Mouse (Mus musculus) T-helper 2 cell (primary cell): Measurements from ENCODE around the gene Hfe2.

Experiments used
- in situ Hi-C: fragments of 300-600 bp; cut with MboI, MseI; formaldehyde crosslinking; loops from one replicate; pipeline ENCODE4 v1.15.1; 2025; ENCODE audit warnings: high pct_unique_total_duplicates

The Hfe2 gene

DNA sequence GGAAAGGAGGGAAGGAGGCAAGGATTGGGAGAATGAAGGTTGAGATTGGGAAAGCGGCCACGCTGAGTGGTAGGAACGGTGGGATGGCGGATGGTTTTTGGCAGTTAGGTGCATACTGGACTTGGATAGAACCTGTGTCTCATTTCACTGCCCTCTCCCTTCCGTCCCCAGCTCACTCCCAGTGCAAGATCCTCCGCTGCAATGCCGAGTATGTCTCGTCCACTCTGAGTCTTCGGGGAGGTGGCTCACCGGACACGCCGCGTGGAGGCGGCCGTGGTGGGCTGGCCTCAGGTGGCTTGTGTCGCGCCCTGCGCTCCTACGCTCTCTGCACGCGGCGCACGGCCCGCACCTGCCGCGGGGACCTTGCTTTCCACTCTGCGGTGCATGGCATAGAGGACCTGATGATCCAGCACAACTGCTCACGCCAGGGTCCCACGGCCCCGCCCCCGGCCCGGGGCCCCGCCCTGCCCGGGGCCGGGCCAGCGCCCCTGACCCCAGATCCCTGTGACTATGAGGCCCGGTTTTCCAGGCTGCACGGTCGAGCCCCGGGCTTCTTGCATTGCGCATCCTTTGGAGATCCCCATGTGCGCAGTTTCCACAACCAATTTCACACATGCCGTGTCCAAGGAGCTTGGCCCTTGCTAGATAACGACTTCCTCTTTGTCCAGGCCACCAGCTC, 2.0 kb downstream of the Hfe2 start:
- in situ Hi-C loops = no loop called here

DNA sequence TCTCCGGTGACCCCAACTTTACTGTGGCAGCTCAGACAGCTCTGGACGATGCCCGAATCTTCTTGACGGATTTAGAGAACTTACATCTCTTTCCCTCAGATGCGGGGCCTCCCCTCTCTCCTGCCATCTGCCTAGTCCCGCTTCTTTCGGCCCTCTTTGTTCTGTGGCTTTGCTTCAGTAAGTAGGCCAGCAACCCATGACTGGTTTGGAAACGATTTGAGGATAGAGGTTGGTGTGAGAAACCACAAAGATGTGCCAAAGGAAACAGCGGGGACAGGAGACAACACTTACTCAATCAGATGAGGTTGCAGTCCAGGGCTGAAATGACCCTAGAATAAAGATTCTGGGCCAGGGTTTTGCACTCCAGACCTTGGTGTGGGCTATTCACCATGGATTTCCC, 3.5 kb downstream of the Hfe2 start:
- in situ Hi-C loops = no loop called here

DNA sequence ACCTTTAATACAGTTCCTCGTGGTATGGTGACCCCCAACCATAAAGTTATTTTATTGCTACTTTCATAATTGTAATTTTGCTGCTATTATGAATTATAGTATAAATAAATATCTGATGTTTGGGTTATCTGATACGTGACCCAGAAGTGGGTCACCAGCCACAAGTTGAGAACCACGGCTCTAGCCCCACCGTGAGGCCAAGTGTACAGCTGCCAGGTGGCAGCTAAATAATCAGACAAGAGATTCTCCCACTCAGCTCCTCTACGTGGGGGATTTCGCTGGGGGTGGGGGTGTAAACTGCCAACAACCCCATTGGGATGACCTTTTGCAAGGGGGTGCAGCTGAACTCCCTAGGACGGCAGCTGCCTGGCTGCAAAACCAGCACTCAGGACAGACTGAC, 7.1 kb downstream of the Hfe2 start:
- in situ Hi-C loops = loop anchor here (5.0 kb wide), 1 partner anchor 125 kb away; no protein-coding TSS in a partner anchor

DNA sequence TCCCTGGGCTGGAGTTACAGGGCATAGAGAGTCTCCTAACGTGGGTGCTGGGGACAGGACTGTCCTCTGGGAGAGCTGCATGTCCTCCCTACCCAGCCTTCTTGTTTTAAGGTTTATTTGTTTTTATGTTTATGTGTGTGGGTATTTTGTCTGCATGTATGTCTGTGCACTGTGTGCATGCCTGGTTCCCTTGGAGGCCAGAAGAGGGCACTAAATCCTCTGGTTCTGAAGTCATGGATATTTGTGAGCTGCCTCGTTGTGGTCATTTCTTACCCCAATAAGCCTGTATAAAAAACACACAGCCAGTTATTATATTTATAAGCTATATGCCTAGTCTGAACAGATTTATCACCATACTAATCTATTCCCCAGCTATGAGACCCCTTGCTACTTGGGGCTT, 9.3 kb downstream of the Hfe2 start:
- in situ Hi-C loops = loop anchor here (5.0 kb wide), 1 partner anchor 123 kb away; no protein-coding TSS in a partner anchor

DNA sequence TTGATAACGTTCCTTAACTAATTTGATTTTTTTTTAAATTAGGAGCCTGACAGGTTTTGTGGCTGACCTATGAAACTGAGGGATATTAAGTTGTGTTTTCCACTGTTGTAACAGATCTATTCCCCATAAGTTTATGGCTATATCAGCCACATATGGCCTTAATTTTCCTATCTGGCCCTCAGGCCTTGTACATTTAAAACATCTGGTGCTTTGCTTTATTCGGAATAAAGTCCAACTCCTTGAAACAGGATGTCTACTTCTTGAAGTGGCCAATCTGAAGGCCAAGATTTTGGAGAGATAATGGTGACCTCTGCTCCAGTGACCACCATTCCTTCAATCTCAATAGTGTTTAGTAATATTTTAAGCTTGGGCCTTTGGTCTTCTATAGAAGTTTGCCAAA, 14.3 kb downstream of the Hfe2 start:
- in situ Hi-C loops = no loop called here

DNA sequence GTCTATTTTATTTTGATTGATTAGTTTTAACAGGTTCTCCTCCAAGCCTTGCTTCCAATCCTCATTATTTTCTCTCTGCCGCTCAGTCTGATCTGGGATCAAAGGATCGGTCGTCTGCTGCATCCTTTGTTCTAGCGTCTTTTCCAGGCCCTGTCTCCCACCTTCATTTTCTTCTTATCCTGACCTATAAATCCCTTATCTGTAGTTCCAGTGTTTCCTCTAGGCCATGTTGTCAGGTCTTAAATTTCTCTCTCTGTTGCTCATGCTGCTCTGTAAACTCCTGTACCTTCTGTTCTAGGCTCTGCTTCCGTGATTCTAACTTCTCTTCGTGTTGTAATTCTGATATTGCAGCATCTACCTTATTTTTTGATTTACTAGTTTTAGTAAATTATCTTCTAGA, 15.8 kb downstream of the Hfe2 start:
- in situ Hi-C loops = loop anchor here (5.0 kb wide), 1 partner anchor 42 kb away; no protein-coding TSS in a partner anchor

DNA sequence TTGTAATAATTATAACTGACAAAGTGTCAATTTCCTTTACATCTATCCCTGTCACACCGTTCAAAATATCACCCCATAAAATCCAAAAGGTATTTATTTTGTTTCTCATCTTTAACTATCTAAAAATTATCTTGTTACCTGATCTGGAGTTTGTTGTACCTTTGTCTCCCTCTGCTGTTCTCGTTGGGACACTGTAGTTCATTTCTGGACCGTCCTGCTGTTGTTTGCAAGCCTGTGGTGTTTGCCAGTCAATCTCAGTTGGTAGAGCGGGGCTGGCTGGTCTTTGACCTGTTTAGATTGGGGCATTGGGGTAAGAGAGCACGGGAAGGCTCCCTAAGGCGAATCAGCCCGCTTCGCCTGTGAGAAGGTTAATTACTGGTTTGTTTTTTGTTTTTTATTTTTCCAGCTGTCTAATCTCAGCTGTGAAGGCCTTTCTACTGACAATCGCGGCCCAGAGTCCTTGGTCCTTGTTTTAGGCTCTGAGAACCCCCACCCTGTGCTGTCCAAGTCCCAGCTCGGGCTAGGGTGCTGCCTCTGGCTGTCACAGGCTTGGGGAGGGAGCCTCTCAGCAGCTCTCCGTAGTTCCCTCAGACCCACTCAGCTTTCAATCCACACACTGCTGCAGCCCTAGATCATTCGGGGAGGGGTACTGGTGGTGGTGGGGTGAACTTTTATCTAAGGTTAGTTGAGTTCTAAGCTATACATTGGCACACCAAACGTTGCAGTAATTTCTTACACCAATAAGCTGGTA, 16.5 kb downstream of the Hfe2 start:
- in situ Hi-C loops = loop anchor here (5.0 kb wide), 1 partner anchor 41 kb away; no protein-coding TSS in a partner anchor

DNA sequence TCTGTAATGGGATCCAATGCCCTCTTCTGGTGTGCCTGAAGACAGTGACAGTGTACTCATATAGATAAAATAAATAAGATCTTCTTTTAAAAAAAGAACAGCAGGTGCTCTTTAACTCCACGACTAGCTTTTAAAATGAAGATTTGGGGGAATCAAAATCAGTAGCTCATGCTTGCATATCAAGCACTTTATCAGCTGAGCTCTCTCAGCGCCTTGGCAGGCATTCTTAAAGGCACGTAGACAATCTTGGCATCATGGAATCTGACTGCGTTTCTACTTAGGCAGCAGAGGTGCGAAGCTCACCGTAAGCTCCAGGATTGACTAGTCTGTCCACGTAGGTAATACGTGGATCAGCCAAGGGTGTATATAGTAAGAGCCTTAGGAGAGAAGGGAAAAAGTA, 17.6 kb downstream of the Hfe2 start:
- in situ Hi-C loops = loop anchor here (5.0 kb wide), 1 partner anchor 40 kb away; no protein-coding TSS in a partner anchor

DNA sequence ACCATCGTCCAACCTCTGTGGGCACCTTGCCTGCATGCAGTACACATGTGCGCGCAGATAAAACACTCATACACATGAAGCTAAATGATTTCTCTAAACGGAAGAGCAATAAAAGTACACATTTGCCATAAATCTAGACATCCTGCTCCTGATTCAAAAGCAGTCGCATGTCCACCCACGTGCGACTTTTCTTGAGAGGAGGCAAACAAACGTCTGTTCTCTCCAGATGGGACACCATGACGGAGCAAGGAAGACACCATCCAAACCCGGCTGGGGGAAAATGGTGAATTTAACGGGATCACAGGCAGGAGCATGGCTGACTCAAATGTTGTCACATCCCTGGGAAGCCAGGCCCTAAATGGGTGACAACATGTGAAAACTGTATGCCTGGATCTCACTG, 18.4 kb downstream of the Hfe2 start:
- in situ Hi-C loops = loop anchor here (5.0 kb wide), 1 partner anchor 39 kb away; no protein-coding TSS in a partner anchor

DNA sequence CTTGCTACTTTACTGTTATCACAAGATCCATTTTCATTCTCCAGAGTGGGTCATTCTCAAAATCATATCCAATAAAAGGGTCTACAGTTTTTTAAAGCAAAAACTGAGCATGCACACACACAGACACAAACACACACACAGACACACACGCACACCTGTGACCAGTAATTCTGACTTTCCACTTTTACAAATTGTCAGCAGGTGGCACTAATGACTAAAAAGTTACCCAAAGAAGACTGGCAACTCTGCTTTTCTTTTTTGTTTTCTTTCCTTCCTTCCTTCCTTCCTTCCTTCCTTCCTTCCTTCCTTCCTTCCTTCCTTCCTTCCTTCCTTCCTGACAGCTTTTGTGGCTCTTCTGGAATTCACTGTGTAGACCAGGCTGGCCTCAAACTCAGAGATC, 20.6 kb downstream of the Hfe2 start:
- in situ Hi-C loops = no loop called here

DNA sequence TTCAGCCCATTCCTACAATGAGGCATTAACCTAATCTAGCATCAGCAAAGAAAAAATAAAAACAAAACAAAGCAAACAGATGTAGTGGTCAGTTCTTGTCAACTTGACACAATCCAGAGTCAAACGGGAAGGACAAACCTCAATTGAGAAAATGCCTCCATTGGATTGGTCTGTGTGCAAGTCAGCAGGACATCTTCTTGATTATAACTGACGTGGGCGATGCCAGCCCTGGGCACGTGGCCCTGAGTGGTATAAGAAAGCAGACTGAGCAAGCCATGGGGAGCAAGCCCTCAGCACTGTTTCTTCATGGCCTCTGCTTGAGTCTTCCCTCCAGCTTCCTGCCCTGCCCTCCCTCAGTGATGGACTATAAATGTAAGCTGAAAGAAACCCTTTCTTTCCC, 21.9 kb downstream of the Hfe2 start:
- in situ Hi-C loops = no loop called here

DNA sequence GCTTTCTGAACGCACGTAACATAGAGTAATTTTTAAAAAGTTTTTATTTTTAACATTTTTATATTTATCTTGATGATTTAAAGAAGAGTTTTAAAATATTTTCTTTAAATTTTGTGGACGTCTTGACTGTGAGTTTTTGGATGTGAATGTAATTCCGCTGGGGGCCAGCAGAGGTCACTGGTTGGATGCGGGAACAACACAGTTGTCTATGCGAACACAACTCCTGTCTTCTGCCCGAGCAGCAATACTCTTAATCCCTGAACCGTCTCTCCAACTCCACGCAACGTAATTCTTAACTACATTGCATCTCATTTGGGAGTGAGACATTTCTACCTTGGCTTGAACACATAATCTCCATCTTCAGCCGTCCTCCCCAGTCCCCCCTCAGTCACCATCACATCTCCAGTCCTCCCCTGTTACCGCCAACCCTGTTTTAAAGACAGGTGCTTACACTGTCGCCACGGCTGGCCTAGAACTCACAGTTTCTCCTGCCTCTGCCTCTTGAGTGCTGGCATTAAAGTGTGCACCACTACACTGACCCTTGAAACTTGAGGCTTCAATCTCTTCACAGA, 22.5 kb downstream of the Hfe2 start:
- in situ Hi-C loops = no loop called here

DNA sequence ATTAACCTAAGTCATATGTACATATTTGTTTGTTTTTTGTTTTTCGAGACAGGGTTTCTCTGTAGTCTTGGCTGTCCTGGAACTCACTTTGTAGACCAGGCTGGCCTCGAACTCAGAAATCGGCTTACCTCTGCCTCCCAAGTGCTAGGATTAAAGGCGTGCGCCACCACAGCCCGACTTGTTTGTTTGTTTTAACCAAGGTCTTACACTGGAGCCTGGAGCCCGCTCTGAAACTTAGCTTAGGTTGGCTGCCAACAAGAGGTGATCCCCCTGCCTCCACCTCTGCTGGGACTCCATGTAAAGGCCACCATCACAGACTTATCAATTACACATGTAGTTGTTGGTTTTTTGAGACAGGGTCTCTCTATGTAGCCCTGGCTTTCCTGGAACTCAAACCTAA, 23.9 kb downstream of the Hfe2 start:
- in situ Hi-C loops = no loop called here

DNA sequence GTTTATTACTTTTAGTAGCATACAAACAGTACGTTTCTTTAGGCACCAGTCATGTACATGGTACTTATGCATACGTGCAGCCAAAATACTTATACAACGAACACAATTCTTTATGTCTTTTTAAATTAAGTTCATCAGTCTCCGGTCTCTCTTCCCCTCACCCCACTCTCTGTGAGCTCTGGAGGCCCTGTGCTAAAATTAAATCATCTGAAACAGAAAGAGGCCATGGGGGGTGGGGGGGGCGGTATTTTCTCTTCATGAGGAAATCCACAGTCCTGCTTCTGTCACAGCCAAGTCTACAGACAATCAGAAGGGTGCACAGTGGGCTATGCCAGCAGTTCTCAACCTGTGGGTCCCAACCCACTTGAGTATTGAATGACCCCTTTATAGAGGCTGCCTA, 24.4 kb downstream of the Hfe2 start:
- in situ Hi-C loops = no loop called here

DNA sequence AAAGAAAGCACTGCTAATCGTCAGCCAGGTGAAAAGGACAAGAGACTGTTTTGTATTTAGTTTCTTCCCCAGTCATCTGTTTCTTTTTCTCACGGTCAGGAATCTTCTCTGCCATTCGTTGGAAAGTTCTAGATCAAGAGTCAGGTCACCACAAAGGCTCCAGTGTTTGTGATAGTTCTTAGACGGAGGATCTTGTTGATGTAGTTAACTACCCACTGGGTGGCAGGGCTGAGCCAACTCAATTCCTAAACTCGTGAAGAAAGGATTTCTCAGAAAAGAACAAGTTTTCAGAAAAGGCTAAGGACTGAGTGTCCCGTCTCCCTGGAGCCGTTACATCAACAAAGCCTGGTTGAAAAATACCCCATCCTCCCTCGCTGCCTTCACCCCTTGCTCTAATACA, 26.2 kb downstream of the Hfe2 start:
- in situ Hi-C loops = no loop called here

DNA sequence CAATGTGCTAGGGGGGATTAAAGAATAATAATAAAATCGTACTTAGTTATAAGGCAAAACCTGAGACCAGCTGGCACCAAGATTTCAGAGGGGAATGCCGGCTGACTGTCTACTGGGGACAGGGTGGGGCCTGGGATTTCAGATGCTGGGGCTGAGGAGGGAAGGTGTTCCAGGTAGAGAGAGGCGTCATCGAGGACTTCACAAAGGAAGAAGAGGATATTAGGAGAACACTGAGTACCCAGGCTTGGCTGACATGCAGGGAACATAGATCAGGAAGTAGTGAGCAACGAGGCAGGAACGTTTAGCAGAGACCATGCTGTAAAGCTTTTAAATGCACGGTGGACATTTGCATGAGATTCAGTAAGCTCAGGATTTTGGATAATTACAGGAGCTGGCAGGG, 26.9 kb downstream of the Hfe2 start:
- in situ Hi-C loops = no loop called here

DNA sequence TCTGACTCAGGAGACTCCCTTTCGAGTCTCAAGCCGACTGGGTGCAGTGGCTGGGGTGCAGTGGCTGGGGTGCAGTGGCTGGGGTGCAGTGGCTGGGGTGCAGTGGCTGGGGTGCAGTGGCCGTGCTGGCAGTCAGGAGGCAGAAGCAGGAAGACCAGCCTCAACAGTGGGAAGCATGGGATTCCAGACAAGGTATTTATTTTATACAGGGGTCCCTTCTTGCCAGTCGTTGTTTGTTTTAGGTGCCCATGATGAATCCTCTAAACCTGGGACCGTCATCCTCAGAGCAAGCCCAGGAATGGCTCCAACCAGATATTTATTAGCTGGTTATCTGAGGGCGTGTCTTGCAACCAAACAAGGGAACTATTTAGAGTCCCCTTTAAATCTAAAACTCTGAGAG, 28.6 kb downstream of the Hfe2 start:
- in situ Hi-C loops = no loop called here

DNA sequence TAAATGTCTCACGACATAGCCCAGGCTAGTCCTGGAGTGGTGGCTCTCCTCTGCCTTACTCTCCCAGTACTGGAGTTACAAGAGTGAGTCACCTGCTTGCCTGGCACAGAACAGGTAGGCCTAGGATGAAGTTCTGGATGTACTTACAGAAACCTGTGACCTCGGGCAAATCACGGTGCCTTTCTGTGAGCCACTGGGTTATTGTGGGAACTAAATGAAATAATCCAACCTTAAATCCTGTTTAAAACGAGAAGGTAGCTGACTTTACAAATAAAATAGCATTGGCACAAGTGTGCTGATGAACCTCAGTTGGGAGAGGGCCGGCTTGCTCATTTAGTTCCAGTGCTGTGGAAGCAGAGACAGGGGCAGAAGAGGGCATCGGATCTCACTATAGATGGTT, 29.3 kb downstream of the Hfe2 start:
- in situ Hi-C loops = no loop called here

DNA sequence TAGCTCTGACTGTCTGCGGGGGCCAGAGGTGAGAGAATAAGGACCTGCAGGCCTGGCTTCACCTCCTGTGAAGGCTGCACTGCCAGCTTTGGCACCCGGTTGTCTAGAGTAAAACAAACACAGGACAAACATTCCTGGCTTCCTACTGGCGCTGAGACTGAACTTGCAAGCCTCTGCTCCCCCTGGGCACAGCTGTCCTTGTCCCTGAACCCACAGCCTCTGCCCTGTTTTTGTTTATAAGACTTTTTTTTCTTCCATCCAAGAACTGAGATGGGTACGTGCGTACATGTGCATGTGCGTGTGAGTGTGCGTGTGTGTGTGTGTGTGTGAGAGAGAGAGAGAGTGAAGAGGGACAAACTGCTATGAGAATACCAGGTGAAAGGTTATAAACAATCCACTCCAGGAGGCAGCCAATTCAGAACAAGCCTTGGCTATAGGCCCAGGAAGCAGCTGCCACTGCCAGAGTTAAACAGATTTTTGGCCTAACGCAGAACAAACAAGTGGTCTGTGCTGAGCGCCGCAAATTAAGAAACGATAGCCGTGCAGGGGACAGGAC, 30.1 kb downstream of the Hfe2 start:
- in situ Hi-C loops = no loop called here

DNA sequence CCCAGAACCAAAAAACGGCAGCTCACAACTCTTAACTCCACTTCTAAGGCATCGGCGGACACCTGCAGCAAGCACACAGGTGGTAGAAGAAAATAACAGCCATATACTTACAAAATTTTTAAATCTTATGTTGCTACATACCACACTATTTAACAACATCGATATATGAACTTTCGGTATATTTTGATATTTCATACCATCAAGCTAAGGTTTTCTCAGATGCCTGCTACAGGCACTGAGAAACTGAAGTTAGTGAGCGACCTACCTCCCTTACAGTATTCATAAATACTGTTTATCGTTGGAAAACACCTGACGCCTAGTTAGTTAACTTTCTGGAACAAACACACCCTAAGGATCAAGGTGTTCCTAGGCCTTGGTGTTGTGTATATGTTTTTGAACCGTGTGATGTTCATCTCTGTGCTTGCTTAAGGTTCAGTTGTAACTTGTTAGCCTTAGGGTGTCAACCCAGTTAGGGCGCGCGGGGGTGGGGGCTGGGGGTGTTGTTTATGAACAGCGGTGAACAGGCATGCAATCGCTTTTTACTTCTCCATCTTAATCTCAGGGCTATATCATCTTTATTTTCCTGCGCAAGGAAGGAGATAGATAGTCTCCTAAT, 31.1 kb downstream of the Hfe2 start:
- in situ Hi-C loops = no loop called here

DNA sequence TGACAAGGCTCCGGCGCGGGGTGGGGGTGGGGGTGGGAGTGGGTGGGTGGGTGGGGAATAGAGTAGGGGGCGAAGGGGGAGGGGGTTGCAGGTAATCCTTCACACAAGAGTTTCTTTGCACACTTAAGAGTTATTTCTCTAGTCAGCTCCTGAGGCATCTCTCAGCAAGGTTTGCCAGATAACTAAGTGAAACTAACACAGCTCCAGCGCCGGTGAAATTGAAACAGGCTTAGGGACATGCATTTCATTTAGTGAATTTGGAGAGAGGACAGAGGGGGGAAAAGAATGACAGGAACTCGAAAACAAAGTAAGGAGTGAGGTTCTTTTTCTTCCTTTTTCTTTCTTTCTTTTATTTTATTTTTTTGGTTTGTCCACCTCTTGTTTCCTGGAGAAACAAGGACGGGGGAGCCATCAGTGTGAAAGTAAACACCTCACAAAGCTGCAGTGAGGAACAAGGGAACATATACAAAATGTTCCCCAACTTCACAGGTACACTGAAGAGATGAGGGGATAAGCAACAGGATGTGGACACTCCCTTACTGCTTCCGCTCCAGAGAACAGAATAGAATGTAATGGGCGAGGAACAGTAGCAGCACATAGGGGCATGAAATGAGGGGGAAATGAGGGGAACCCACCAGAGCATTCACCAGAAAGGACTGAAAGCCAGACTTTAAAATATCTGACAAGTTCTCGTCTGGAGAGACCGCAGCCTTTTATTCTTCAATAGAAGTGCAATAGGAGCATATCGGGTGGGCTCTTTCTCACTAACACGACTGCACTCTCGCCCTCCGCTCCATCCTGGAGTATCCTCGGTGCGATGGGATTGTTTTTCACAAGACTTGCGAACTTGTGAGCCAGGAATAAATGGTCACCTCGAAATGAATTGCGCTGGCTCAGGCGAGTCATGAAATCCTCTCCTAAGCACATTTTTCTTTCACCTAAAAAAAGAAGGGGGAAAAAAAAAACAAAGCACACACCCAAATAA, 32.0 kb downstream of the Hfe2 start:
- in situ Hi-C loops = no loop called here
